Mouse (Mus musculus): ENCODE measurements around the gene Adgrl2. TPM values are rescaled to one million over a fixed set of nuclear protein-coding genes. Genes with fewer than 3 reads are reported as not detected.

Adgrl2 gene
- polyA plus RNA-seq, 1 experiment from 2014 or later: 128 TPM

DNA sequence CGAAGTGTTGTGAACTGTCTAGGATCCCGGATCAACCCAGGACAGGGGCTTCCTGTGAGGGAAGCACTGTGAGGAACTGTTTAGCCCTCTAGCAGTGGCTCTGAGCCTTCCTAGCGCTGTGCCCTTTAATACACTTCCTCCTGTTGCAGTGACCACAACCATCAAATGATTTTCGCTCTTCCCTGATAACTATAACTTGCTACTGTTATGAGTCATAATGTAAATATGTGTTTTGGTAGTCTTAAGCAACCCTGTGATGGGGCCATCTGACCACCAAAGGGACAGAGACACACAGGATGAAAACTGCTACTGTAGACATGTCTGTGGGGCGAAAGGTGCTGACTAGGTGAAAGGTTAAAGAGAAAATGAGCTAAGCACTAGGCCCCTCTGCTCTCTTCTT is 71.9 kb downstream of the Adgrl2 start:
- Histone ChIP-seq H3K4me1 (peaks cover 48% of the 10 kb centered on the region), H3K4me2 (no peak overlapping the region), H3K9me3 (no peaks in the 10 kb centered on the region), H3K9ac (no peak overlapping the region), H3K27ac (no peak overlapping the region), H3K4me3 (no peak overlapping the region), H3K27me3 (no peaks in the 10 kb centered on the region), H3K36me3 (no peaks in the 10 kb centered on the region)
- ATAC-seq (ENCODE audit: insufficient number of reproducible peaks, insufficient read depth, low FRiP score, low TSS enrichment, low read depth): no peak
- 78% methylated on average over 5 of the region's 5 CpGs for WGBS

DNA sequence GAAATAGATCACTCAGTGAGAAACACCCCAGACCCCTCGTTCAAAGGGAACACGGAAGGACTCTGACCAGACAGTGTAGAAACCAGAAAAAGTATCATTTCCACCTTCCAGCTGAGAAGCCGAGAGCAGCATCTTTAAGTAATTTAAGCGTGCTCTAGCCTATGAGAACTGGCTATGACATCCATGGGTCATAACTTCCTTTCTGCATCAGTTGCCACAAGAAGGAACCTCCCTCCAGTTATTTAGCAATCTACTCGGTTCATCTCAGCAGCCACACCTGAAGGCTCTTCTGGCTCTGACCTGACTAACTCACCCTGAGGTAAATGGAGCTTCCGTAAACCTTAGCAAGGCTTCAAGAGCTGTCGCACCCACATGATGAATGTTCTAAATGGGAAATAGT is 72.5 kb downstream of the Adgrl2 start:
- ATAC-seq (ENCODE audit: insufficient number of reproducible peaks, insufficient read depth, low FRiP score, low TSS enrichment, low read depth): no peak
- Histone ChIP-seq H3K27me3 (no peaks in the 10 kb centered on the region), H3K9ac (no peak overlapping the region), H3K36me3 (no peaks in the 10 kb centered on the region), H3K4me2 (no peak overlapping the region), H3K4me1 (peaks cover 51% of the 10 kb centered on the region), H3K27ac (no peak overlapping the region), H3K9me3 (no peaks in the 10 kb centered on the region), H3K4me3 (no peak overlapping the region)
- WGBS: 54% methylated on average over 7 of the region's 7 CpGs

DNA sequence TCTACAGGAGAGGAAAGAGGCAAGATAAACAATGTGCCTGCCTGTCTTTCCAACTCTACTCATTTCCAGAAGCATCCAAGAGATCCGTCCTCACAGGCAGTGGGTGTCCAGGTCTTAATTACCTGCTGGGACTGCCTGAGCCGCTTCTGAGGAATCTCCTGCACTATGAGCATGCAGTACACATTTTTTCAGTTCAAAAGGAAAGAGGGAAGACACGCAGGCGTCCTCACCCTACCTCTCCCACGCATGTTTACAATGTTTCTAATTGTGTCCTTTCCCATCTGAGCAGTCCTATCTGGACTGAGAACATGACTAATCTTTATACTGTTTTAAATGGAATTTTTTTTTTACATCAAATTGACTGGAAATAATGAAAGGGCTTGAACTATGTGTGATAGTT is 74.1 kb downstream of the Adgrl2 start:
- no peak overlapping the region for H3K27ac ChIP-seq

DNA sequence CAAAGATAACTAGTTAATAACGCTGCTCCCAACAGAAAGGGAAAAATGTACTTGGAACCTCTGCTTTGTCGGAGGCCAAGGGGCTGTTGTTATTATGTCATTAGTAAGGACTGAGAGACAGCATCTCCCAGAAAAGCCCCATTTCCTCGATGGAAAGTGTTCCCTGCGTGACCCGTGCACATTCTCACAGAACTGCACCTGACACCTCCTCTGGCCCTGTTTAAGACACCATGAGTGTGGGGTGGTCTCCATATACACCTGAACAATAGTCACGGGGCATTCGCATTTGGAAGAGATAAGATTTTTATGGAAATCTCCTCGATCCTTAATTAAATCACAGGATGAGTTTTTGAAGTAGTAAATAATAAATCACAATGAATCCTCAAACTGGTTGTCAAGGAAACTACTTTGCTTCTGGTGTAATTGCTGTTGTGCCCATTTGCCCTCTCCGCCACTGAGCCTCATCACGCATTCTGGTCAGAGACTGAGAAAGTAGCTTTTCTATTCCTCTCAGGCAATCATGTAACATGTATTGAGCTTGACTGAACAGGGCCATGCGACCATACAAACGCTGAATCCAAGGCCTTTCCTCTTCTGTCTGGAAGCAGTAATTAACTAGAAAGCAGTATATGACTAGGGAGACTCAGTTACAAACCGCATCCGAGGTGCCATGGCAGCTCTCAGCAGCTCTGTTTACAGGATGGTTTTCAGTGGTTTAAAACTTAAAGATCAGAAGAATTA is 77.2 kb downstream of the Adgrl2 start:
- Histone ChIP-seq H3K36me3 (no peaks in the 10 kb centered on the region; the same call in 1 of the 2 replicates), H3K9ac (no peak overlapping the region), H3K27me3 (no peaks in the 10 kb centered on the region), H3K4me2 (no peak overlapping the region), H3K9me3 (no peaks in the 10 kb centered on the region), H3K27ac (no peak overlapping the region), H3K4me3 (no peak overlapping the region), H3K4me1 (peaks cover 33% of the 10 kb centered on the region)
- WGBS: 71% methylated on average over 14 of the region's 14 CpGs
- no peak for ATAC-seq (ENCODE audit: insufficient number of reproducible peaks, insufficient read depth, low FRiP score, low TSS enrichment, low read depth)

More for the DNA sequence above, 74.1 kb downstream of the Adgrl2 start:
- Histone ChIP-seq H3K36me3 (no peaks in the 10 kb centered on the region), H3K27me3 (no peaks in the 10 kb centered on the region), H3K4me2 (no peak overlapping the region), H3K4me1 (peaks cover 42% of the 10 kb centered on the region), H3K9ac (no peak overlapping the region), H3K4me3 (no peak overlapping the region), H3K9me3 (no peaks in the 10 kb centered on the region)
- WGBS: 56% methylated on average over 5 of the region's 5 CpGs
- no peak for ATAC-seq (ENCODE audit: insufficient number of reproducible peaks, insufficient read depth, low FRiP score, low TSS enrichment, low read depth)

DNA sequence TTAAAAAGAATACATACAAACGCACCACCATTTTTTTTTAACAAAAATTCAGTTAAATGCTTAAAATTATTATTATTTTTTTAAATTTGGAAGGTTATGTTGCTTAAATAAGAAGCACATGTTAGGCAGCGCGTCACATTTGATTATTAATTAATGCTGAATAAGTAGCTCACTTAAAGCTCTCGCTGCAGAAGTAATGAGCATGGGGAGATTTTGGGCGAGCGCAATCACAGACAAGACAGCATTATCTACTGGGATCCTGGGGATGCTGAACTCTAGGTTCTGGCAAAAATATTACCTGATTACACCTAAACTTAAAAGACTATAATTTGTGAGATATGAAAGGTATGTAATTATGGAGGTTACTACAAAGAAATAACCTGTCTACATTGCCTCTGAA is 77.8 kb downstream of the Adgrl2 start:
- Histone ChIP-seq H3K4me3 (no peak overlapping the region), H3K9me3 (no peaks in the 10 kb centered on the region), H3K4me2 (no peak overlapping the region), H3K36me3 (no peaks in the 10 kb centered on the region; the same call in 1 of the 2 replicates), H3K4me1 (peaks cover 28% of the 10 kb centered on the region), H3K27ac (no peak overlapping the region), H3K27me3 (no peaks in the 10 kb centered on the region), H3K9ac (no peak overlapping the region)
- 77% methylated on average over 6 of the region's 6 CpGs for whole genome bisulfite sequencing
- no peak for ATAC-seq (ENCODE audit: insufficient number of reproducible peaks, insufficient read depth, low FRiP score, low TSS enrichment, low read depth)

DNA sequence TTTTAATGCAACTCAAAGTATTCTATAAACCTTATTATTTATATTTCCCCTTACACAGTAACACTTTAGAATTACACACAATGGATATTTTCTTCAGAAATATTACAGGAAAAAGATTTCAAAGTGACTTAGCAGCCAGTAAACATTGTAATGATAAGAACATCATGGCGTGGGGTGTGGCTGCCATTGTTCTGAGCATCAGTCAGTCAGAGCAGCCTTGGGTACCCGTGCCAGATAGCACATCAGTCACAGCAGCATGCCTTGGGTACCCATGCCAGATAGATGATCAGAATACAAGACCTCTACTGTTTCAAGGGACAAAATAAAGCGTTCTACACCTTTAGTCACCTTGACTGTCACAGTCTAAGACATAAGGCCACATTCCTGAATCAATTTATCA is 82.5 kb downstream of the Adgrl2 start:
- WGBS: 87% methylated on average over 3 of the region's 3 CpGs
- Histone ChIP-seq H3K9ac (no peak overlapping the region), H3K36me3 (no peaks in the 10 kb centered on the region; the same call in 1 of the 2 replicates), H3K9me3 (no peaks in the 10 kb centered on the region), H3K4me3 (no peak overlapping the region), H3K27me3 (no peaks in the 10 kb centered on the region), H3K4me1 (peaks cover 23% of the 10 kb centered on the region), H3K4me2 (no peak overlapping the region), H3K27ac (no peak overlapping the region)
- ATAC-seq (ENCODE audit: insufficient number of reproducible peaks, insufficient read depth, low FRiP score, low TSS enrichment, low read depth): no peak

DNA sequence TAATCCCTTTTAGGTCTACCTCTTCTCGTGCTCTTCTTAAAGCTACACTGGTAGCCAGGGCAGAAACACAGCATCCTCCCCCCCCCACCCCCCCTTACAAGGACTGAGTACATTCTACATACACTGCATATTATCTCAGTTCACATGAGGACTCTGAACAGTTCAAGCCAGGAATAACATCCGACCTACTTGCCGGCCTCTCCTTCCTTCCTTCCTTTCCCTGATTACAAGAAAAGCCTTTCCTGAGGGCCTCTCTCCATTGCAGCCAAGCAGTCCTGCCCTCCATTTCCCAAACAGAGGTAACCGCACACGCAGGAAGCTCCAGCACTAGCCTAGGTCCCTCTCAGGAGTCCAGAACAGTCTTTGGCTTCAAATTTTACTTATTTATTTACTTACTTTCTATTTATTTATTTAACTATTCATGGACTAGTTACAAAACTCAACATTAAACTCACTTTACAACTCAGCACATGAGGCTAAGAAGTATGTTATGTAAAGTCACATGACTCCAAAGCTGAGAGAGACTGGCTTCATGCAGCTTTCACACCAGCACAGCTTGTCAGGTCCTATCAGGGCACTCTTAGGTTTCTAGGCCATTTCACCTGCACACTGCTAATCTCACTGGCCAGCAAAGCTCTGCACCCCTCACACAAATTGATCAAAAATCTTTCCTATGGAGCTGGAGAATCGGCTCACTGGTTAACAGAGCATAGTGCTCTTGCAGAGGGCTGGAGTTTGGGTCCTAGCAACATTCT is 83.2 kb downstream of the Adgrl2 start:
- Histone ChIP-seq H3K27ac (no peak overlapping the region), H3K9ac (no peak overlapping the region), H3K4me3 (no peak overlapping the region), H3K9me3 (no peaks in the 10 kb centered on the region), H3K27me3 (no peaks in the 10 kb centered on the region), H3K36me3 (no peaks in the 10 kb centered on the region; the same call in 1 of the 2 replicates), H3K4me2 (no peak overlapping the region), H3K4me1 (peaks cover 23% of the 10 kb centered on the region)
- 59% methylated on average over 6 of the region's 6 CpGs for WGBS
- ATAC-seq (ENCODE audit: insufficient number of reproducible peaks, insufficient read depth, low FRiP score, low TSS enrichment, low read depth): no peak

DNA sequence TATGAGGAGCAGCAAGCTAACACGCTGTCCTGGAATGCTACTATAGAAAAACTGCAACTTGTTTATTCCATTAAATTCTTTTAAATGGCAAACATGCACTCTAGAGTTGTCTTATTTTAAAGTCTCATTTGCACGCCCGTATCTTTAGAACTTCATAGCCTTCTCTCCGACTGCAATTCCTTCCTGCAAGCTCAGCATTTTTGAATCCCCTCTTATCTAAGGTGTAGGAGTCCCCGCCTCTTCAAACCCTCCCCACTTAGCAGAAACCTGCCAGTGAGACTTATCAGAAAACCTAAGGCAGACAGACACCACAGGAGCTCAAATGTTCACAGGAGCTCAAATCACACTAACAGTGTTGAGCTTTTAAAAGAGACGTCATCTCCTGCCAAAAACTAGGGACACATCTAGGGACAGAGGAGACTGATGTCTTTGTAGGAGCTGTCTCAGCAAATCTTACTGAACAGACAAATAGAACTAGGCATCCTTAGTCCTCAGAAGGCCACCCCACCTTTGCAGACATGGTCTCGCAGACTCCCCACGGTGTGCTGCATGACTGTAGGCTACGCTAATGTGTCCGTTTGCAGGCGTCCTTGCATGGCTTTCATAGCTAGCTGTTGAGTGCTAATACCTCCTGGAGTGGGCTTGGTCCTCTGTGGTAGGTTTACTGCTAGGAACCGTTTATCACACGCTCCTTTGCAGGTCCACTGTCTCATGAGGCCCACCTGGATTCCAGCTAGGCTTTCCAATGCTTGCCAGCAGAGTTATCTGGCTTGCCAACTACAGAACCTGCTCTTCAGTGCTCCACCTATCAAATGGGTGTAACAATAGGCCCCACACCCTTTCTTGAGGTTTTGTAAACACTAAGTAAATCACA is 84.2 kb downstream of the Adgrl2 start:
- Histone ChIP-seq H3K36me3 (no peaks in the 10 kb centered on the region; the same call in 1 of the 2 replicates), H3K4me2 (no peak overlapping the region), H3K4me3 (no peak overlapping the region), H3K27ac (no peak overlapping the region), H3K27me3 (no peaks in the 10 kb centered on the region), H3K9me3 (no peaks in the 10 kb centered on the region), H3K4me1 (peaks cover 23% of the 10 kb centered on the region), H3K9ac (no peak overlapping the region)
- no peak for ATAC-seq (ENCODE audit: insufficient number of reproducible peaks, insufficient read depth, low FRiP score, low TSS enrichment, low read depth)
- WGBS: 82% methylated on average over 13 of the region's 13 CpGs

DNA sequence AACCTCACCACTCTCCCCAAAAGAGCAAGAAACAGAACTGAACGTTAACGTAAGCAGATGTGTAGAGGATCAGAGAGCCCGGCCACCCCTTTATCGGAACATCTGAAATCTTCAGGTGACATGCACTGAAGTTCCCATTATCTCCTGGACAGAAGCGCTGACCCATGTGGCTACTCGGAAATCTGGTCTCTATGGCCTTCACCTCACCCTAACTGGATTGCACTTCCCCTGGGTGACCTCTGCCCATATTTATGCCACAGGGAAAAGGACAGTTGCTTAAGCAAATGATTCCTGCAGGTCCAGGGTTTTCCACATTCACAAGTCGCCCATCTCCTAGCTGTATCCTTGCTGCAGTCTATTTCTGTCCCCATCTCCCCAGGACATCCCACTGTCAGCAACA is 84.9 kb downstream of the Adgrl2 start:
- no peak overlapping the region for H3K27ac ChIP-seq
- no peak for ATAC-seq (ENCODE audit: insufficient number of reproducible peaks, insufficient read depth, low FRiP score, low TSS enrichment, low read depth)
- whole genome bisulfite sequencing: 77% methylated on average over 7 of the region's 7 CpGs

DNA sequence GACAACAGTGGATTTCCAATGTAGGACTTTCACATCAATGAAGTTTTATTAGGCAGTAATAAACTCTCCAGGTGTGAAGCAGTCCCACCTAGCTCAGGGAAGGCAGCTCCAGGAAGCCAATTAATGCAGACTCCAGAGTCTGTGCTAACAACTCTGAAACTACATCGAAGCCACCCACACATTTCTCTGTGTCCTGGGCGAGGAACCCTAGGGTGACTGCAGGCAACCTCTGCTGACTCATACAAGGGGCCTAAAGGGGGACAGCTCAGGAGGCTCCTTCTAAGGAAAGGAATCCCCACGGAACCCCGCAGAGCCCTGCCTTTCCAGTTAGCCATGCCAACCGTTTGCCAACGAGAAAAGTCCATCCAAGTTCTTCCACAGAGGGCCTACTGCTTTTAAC is 90.5 kb downstream of the Adgrl2 start:
- Histone ChIP-seq H3K4me1 (peaks cover 37% of the 10 kb centered on the region), H3K27me3 (no peaks in the 10 kb centered on the region), H3K27ac (no peak overlapping the region), H3K9ac (no peak overlapping the region), H3K9me3 (no peaks in the 10 kb centered on the region), H3K36me3 (0 out of 2 replicates have a peak, but pooled peaks cover 6% of the 10 kb centered on the region), H3K4me3 (no peak overlapping the region), H3K4me2 (no peak overlapping the region)
- ATAC-seq (ENCODE audit: insufficient number of reproducible peaks, insufficient read depth, low FRiP score, low TSS enrichment, low read depth): no peak
- WGBS: 49% methylated on average over 6 of the region's 6 CpGs

More for the DNA sequence above, 84.9 kb downstream of the Adgrl2 start:
- no peak overlapping the region for H3K4me2 ChIP-seq
- no peak overlapping the region for H3K9ac ChIP-seq
- no peaks in the 10 kb centered on the region for H3K9me3 ChIP-seq
- H3K27me3 ChIP-seq: no peaks in the 10 kb centered on the region
- no peaks in the 10 kb centered on the region; the same call in 1 of the 2 replicates for H3K36me3 ChIP-seq
- H3K4me1 ChIP-seq: peaks cover 18% of the 10 kb centered on the region
- no peak overlapping the region for H3K4me3 ChIP-seq

DNA sequence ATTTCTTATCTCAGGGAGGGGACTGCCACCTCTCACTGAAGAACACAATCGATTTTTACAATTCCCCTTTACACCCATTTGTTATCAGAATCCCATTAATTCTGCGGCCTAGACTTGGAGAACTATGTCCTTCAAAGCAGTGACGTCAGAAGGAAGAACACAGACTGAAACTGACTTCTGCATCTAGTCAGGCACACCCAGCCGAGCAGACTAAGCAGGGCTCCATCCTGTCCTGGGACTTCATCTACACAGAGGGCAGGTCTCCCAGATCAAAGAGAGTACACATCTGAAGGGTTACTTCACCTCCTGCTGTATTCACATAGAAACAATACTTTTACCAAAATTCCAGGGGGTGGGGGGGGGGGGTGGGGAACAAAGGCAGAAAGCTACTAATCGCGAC is 90.9 kb downstream of the Adgrl2 start:
- no peak for ATAC-seq (ENCODE audit: insufficient number of reproducible peaks, insufficient read depth, low FRiP score, low TSS enrichment, low read depth)
- WGBS: 59% methylated on average over 6 of the region's 6 CpGs
- no peak overlapping the region for H3K27ac ChIP-seq
- no peak overlapping the region for H3K4me2 ChIP-seq
- no peak overlapping the region for H3K4me3 ChIP-seq
- no peaks in the 10 kb centered on the region for H3K9me3 ChIP-seq
- no peaks in the 10 kb centered on the region for H3K27me3 ChIP-seq
- H3K36me3 ChIP-seq: 0 out of 2 replicates have a peak, but pooled peaks cover 6% of the 10 kb centered on the region
- no peak overlapping the region for H3K9ac ChIP-seq
- H3K4me1 ChIP-seq: peaks cover 38% of the 10 kb centered on the region
